Mouse (Mus musculus) CH12.LX (cell line): ENCODE measurements around the gene Rab8a. TPM values are rescaled to one million over a fixed set of nuclear protein-coding genes. Genes with fewer than 3 reads are reported as not detected.

Experiments used
- DNase-seq: peaks from one replicate; pipeline ENCODE4 v3.0.0-alpha.2; 2013; ENCODE audit errors: extremely low read depth
- H3K27ac ChIP-seq: 2 replicates; pipeline ENCODE4 v1.5.1; 2012; ENCODE audit warnings: low read depth, mild to moderate bottlenecking, control low read depth, moderate library complexity; ENCODE audit not compliant: insufficient read depth
- H3K27me3 ChIP-seq: replicated peaks from 2 replicates; pipeline ENCODE3; 2012; ENCODE audit warnings: inconsistent platforms
- H3K36me3 ChIP-seq, 2 experiments: replicated peaks in 1 of 2; 2 replicates each; pipeline versions ENCODE3 to v1.6.1; 2012; ENCODE audit warnings: inconsistent platforms in 1 of 2, low read length in 1 of 2, mild to moderate bottlenecking in 1 of 2, mixed read lengths in 1 of 2, moderate library complexity in 1 of 2; ENCODE audit not compliant: control insufficient read depth in 1 of 2, insufficient read depth in 1 of 2
- H3K4me1 ChIP-seq, 2 experiments: 2 replicates each; pipeline ENCODE4 v1.6.1; 2012; ENCODE audit warnings: inconsistent platforms in 1 of 2, moderate library complexity in 1 of 2; ENCODE audit not compliant: insufficient read depth in 2 of 2, control insufficient read depth in 1 of 2
- H3K4me2 ChIP-seq: 2 replicates; pipeline ENCODE4 v1.6.1; 2012; ENCODE audit warnings: low read depth, mild to moderate bottlenecking, control low read depth; ENCODE audit not compliant: poor library complexity, insufficient read depth, severe bottlenecking
- H3K4me3 ChIP-seq, 3 experiments: fragments of 150-350 bp in 1 of 3; sonication (generic) in 1 of 3; replicated peaks in 1 of 3; 2 replicates each; pipeline versions ENCODE3 to v1.5.1; 2011 to 2012; ENCODE audit warnings: low read depth in 2 of 3, low read length in 2 of 3, mild to moderate bottlenecking in 2 of 3, moderate library complexity in 2 of 3, control low read depth in 1 of 3, improper control_type of control experiment in 1 of 3, inconsistent platforms in 1 of 3, mixed read lengths in 1 of 3; ENCODE audit not compliant: poor library complexity in 1 of 3
- H3K79me2 ChIP-seq: replicated peaks from 2 replicates; pipeline ENCODE4 v1.6.1; 2012; ENCODE audit warnings: mild to moderate bottlenecking, moderate library complexity; ENCODE audit not compliant: control insufficient read depth, poor library complexity, insufficient read depth, severe bottlenecking; ENCODE audit errors: extremely low read depth
- H3K9ac ChIP-seq: 2 replicates; pipeline ENCODE4 v1.6.1; 2012; ENCODE audit warnings: low read depth, mild to moderate bottlenecking, control low read depth, moderate library complexity; ENCODE audit not compliant: insufficient read depth
- H3K9me3 ChIP-seq: replicated peaks from 2 replicates; pipeline ENCODE3; 2012; ENCODE audit warnings: low read length, inconsistent platforms, mixed read lengths
- BHLHE40 ChIP-seq: IDR thresholded peaks from 2 replicates; pipeline ENCODE4 v1.6.1; 2011; ENCODE audit warnings: mild to moderate bottlenecking, low read depth, low read length, improper control_type of control experiment
- CHD1 ChIP-seq: IDR thresholded peaks from 2 replicates; pipeline ENCODE4 v1.6.1; 2012; ENCODE audit warnings: low read depth, low read length, improper control_type of control experiment, inconsistent platforms
- CHD2 ChIP-seq: IDR thresholded peaks from 2 replicates; pipeline ENCODE4 v1.6.1; 2011; ENCODE audit warnings: low read length, improper control_type of control experiment
- ELF1 ChIP-seq: IDR thresholded peaks from 2 replicates; pipeline ENCODE4 v1.6.1; 2014; ENCODE audit warnings: low read depth, mild to moderate bottlenecking, inconsistent platforms, low read length, improper control_type of control experiment
- EP300 ChIP-seq: IDR thresholded peaks from 2 replicates; pipeline ENCODE4 v1.6.1; 2011; ENCODE audit warnings: low read length, improper control_type of control experiment
- ETS1 ChIP-seq: conservative IDR thresholded peaks from 2 replicates; pipeline ENCODE4 v1.6.1; 2012; ENCODE audit warnings: low read depth, mild to moderate bottlenecking, inconsistent platforms, low read length, improper control_type of control experiment, moderate library complexity
- IRF4 ChIP-seq: IDR thresholded peaks from 2 replicates; pipeline ENCODE4 v1.6.1; 2014; ENCODE audit warnings: low read depth, mild to moderate bottlenecking, inconsistent platforms, low read length, improper control_type of control experiment
- JUN ChIP-seq: IDR thresholded peaks from 2 replicates; pipeline ENCODE4 v1.6.1; 2011; ENCODE audit warnings: low read depth, mild to moderate bottlenecking, low read length, improper control_type of control experiment, moderate library complexity; ENCODE audit not compliant: insufficient read depth
- KAT2A ChIP-seq: IDR thresholded peaks from 2 replicates; pipeline ENCODE4 v1.6.1; 2012; ENCODE audit warnings: low read length, improper control_type of control experiment, inconsistent platforms; ENCODE audit not compliant: insufficient replicate concordance
- MAFK ChIP-seq: IDR thresholded peaks from 2 replicates; pipeline ENCODE4 v1.6.1; 2011; ENCODE audit warnings: low read length, improper control_type of control experiment; ENCODE audit not compliant: insufficient replicate concordance
- MAX ChIP-seq: IDR thresholded peaks from 2 replicates; pipeline ENCODE4 v1.6.1; 2011; ENCODE audit warnings: low read length, improper control_type of control experiment
- MEF2A ChIP-seq: IDR thresholded peaks from 2 replicates; pipeline ENCODE4 v1.6.1; 2014; ENCODE audit warnings: low read depth, mild to moderate bottlenecking, inconsistent platforms, low read length, improper control_type of control experiment, borderline replicate concordance
- PAX5 ChIP-seq: IDR thresholded peaks from 2 replicates; pipeline ENCODE4 v1.6.1; 2012; ENCODE audit warnings: low read length, inconsistent platforms, mixed read lengths
- RAD21 ChIP-seq: IDR thresholded peaks from 2 replicates; pipeline ENCODE4 v1.6.1; 2011; ENCODE audit warnings: low read depth, mild to moderate bottlenecking, low read length, improper control_type of control experiment, moderate library complexity
- RCOR1 ChIP-seq: conservative IDR thresholded peaks from 2 replicates; pipeline ENCODE4 v1.6.1; 2012; ENCODE audit warnings: low read depth, mild to moderate bottlenecking, inconsistent platforms, low read length, improper control_type of control experiment
- SIN3A ChIP-seq: IDR thresholded peaks from 2 replicates; pipeline ENCODE4 v1.6.1; 2012; ENCODE audit warnings: low read length, improper control_type of control experiment, inconsistent platforms
- TCF12 ChIP-seq: IDR thresholded peaks from 2 replicates; pipeline ENCODE4 v1.6.1; 2014; ENCODE audit warnings: low read depth, mild to moderate bottlenecking, inconsistent platforms, low read length, improper control_type of control experiment
- ZC3H11A ChIP-seq: IDR thresholded peaks from 2 replicates; pipeline ENCODE4 v1.6.1; 2012; ENCODE audit warnings: low read depth, mild to moderate bottlenecking, inconsistent platforms, low read length, improper control_type of control experiment
- ZMIZ1 ChIP-seq: IDR thresholded peaks from 2 replicates; pipeline ENCODE4 v1.6.1; 2012; ENCODE audit warnings: low read depth, mild to moderate bottlenecking, inconsistent platforms, low read length, improper control_type of control experiment
- ZNF384 ChIP-seq: IDR thresholded peaks from 2 replicates; pipeline ENCODE4 v1.6.1; 2012; ENCODE audit warnings: low read depth, low read length, improper control_type of control experiment, inconsistent platforms
- dilution Hi-C: fragments of 300-500 bp; cut with MboI; formaldehyde crosslinking; loops from 2 replicates; pipeline ENCODE4 v1.14.3; 2020; ENCODE audit warnings: low sequenced_read_pairs; ENCODE audit not compliant: extremely low pct_unique_long_range_greater_than_20kb, extremely low pct_ligation_motif_present
- in situ Hi-C: fragments of 300-500 bp; cut with MboI; formaldehyde crosslinking; loops from 3 replicates; pipeline ENCODE4 v1.14.3; 2019; ENCODE audit warnings: low sequenced_read_pairs, low pct_ligation_motif_present, low pct_unique_long_range_greater_than_20kb, mixed read lengths
- polyA plus RNA-seq: library from polyadenylated mRNA; unstranded; fragments of >175 nt; gene quantifications from 2 replicates; pipeline ENCODE4 v1.2.1, GENCODE M21; 2012; ENCODE audit warnings: low read depth; ENCODE audit not compliant: insufficient read length
- total RNA-seq, 2 experiments: library from RNA; depleted of rRNA; stranded (reverse); fragments of 300-350 nt in 1 of 2; fragments of >200 nt in 1 of 2; gene quantifications; 2 replicates each; pipeline ENCODE4 v1.2.3; 2012 to 2014

Rab8a gene
- total and polyA plus RNA-seq, 3 experiments, result 102 to 190 (median 136) TPM

DNA sequence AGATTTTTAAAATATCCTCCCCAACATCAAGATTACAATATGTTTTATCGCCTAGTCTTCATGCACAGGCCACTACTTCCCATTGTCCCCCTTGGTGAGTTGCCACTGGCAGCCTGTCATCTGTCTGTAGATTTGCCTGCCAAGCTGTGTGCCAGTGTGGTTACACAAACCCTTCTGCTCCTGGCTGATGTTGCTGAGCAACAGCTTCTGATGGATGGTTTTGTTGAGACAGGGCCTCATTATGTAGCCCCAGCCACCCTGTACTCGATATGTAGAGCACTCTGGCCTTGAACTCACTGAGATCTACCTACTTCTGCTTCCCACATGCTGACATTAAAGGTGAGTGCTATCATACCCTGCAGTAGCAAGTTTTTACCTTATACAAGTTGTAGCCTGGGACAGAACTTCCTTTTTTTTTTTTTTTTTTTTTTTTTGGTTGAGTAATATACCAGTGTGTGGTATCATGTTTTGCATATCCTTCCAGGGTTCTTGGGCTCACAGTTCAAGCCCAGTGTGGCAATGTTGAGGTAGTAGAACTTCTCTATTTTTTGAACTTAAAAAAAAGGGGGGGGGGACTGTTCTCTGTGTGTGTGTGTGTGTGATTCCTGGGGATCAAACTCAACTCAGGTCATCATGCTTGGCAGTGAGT lies 22.7 kb downstream of the Rab8a start:
- in situ Hi-C loops (no loop called here), dilution Hi-C loops (no loop called here)
- Histone ChIP-seq H3K36me3 (peaks cover 32 to 33% of the 10 kb centered on the region in 2 experiments), H3K27me3 (no peaks in the 10 kb centered on the region), H3K4me1 (peaks cover 23 to 57% of the 10 kb centered on the region in 2 experiments), H3K79me2 (no peaks in the 10 kb centered on the region), H3K9ac (no peak overlapping the region), H3K9me3 (no peaks in the 10 kb centered on the region), H3K4me3 (no peak overlapping the region), H3K4me2 (no peak overlapping the region), H3K27ac (peak overlapping the region; percentile 71)
- TF ChIP-seq MAX (no peak), CHD2 (no peak), MAFK (no peak), IRF4 (peak; percentile 34; the same call in 1 of the 2 replicates), RAD21 (no peak), ZNF384 (peak; percentile 98), TCF12 (0 out of 2 replicates have a peak, but pooled peaks have one; percentile 13), EP300 (peak; percentile 60), ELF1 (peak; percentile 30; the same call in 1 of the 2 replicates), ETS1 (peak; percentile 46), KAT2A (no peak), ZC3H11A (no peak), SIN3A (peak; percentile 33; the same call in 1 of the 2 replicates), CHD1 (no peak), MEF2A (no peak), JUN (peak; percentile 6; the same call in 1 of the 2 replicates), RCOR1 (no peak)
- DNase-seq, result peak; percentile 75

DNA sequence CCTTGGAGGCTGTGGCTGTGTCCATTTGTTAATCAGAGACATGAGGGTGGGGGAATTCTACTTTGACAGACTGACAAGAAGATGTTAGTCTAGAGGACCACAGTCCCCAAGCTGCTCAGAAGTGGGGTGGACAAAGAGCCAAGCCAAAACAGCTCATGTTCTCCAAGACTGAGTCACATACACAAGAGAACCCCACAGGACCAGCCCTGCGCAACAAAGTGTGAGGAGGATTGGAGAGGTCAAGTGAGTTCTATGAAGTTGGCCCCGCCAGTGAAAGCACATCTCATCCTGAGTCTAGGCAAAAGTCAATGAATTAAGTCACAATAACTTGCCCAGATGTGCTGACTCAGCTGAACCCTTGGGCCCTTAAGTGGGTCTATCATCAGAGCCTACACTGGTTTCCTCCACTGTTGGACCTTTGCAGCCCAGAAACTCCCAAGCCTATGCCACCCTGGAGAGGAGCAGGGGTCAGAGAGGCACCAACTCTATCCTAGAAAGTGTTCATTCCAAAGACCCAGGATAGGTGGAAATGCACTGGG lies 26.9 kb downstream of the Rab8a start:
- in situ Hi-C loops, result no loop called here
- peak overlapping the region; percentile 24; the same call in 1 of the 2 replicates for H3K4me2 ChIP-seq

More for the DNA sequence above, 26.9 kb downstream of the Rab8a start:
- H3K27me3 ChIP-seq, result no peaks in the 10 kb centered on the region
- H3K4me3 ChIP-seq, result no peak overlapping the region
- H3K27ac ChIP-seq, result peak overlapping the region; percentile 67
- peaks cover 28 to 48% of the 10 kb centered on the region in 2 experiments for H3K4me1 ChIP-seq
- peaks cover 0 to 17% of the 10 kb centered on the region in 2 experiments for H3K36me3 ChIP-seq
- peak; percentile 24 for DNase-seq
- peaks cover 4% of the 10 kb centered on the region for H3K9me3 ChIP-seq
- no peaks in the 10 kb centered on the region; the same call in 1 of the 2 replicates for H3K79me2 ChIP-seq
- TF ChIP-seq IRF4 (no peak), PAX5 (no peak), ZMIZ1 (no peak), BHLHE40 (no peak), TCF12 (no peak), EP300 (0 out of 2 replicates have a peak, but pooled peaks have one; percentile 4), MAFK (peak; percentile 96)
- H3K9ac ChIP-seq, result no peak overlapping the region
- dilution Hi-C loops, result no loop called here
